Mouse (Mus musculus) neural tube, embryonic 13.5 days (tissue): Measurements from ENCODE around the gene Magi1. TPM values are rescaled to one million over a fixed set of nuclear protein-coding genes. Genes with fewer than 3 reads are reported as not detected.
A peak's percentile ranks its signal among the peaks of the same experiment; 100 is the strongest.

Source experiments
- ATAC-seq: fragments of 200-750 bp; cut with Nextera tagmentation; 2 replicates; pipeline ENCODE4 v1.8.0; 2017; ENCODE audit warnings: low read depth, mild to moderate bottlenecking, moderate TSS enrichment, moderate library complexity
- H3K27ac ChIP-seq: fragments of 300-500 bp; sonication (generic); replicated peaks from 2 replicates; pipeline ENCODE4 v1.5.1; 2015; ENCODE audit warnings: moderate library complexity, mild to moderate bottlenecking, inconsistent platforms
- H3K27me3 ChIP-seq: fragments of 300-500 bp; sonication (generic); 2 replicates; pipeline ENCODE4 v1.6.1; 2015; ENCODE audit warnings: mild to moderate bottlenecking, inconsistent platforms
- H3K36me3 ChIP-seq: fragments of 300-500 bp; sonication (generic); 2 replicates; pipeline ENCODE4 v1.6.1; 2015; ENCODE audit warnings: mild to moderate bottlenecking, inconsistent platforms
- H3K4me1 ChIP-seq: fragments of 300-500 bp; sonication (generic); replicated peaks from 2 replicates; pipeline ENCODE4 v1.6.1; 2015; ENCODE audit warnings: inconsistent platforms
- H3K4me2 ChIP-seq: fragments of 300-500 bp; sonication (generic); 2 replicates; pipeline ENCODE4 v1.6.1; 2015; ENCODE audit warnings: inconsistent platforms, mild to moderate bottlenecking, moderate library complexity
- H3K4me3 ChIP-seq: fragments of 300-500 bp; sonication (generic); 2 replicates; pipeline ENCODE4 v1.5.1; 2015; ENCODE audit warnings: mild to moderate bottlenecking, inconsistent platforms
- H3K9ac ChIP-seq: fragments of 300-500 bp; sonication (generic); 2 replicates; pipeline ENCODE4 v1.6.1; 2015; ENCODE audit warnings: moderate library complexity, mild to moderate bottlenecking, inconsistent platforms
- H3K9me3 ChIP-seq: fragments of 300-500 bp; sonication (generic); 2 replicates; pipeline ENCODE4 v1.6.1; 2016; ENCODE audit warnings: inconsistent platforms
- WGBS: fragments of 180-500 bp; shearing (Covaris S2); methylation state at CpG from one replicate; pipeline ENCODE4 v1.1.7; 2015; 5-methylcytosine and 5-hydroxymethylcytosine counted together
- polyA plus RNA-seq: library from polyadenylated mRNA; unstranded; fragments of >200 nt; fragmentation: Nextera tagmentation; extraction: Ambion mirVana; gene quantifications from 2 replicates; pipeline ENCODE4 v1.2.1, GENCODE M21; 2015

Gene Magi1
- polyA plus RNA-seq, 1 experiment from 2014 or later: 20.9 TPM

GRCm38 (mm10) chr6:94282301-94283241, 1.1 kb downstream of the Magi1 start:
- Histone ChIP-seq H3K4me2 (peak overlapping the region; percentile 97), H3K4me3 (peak overlapping the region; percentile 75), H3K27me3 (peaks cover 12% of the 10 kb centered on the region), H3K36me3 (no peaks in the 10 kb centered on the region), H3K4me1 (peaks cover 32% of the 10 kb centered on the region), H3K9ac (peak overlapping the region; percentile 79), H3K27ac (peak overlapping the region; percentile 92), H3K9me3 (no peaks in the 10 kb centered on the region)
- under 1% methylated on average over 54 of the region's 55 CpGs for WGBS
- peak; percentile 10 for ATAC-seq

GRCm38 (mm10) chr6:94281606-94282280, 2.0 kb downstream of the Magi1 start:
- H3K36me3 ChIP-seq: no peaks in the 10 kb centered on the region
- no peak overlapping the region for H3K27ac ChIP-seq
- peak overlapping the region; percentile 75 for H3K4me3 ChIP-seq
- H3K9ac ChIP-seq: peak overlapping the region; percentile 79
- H3K27me3 ChIP-seq: peaks cover 12% of the 10 kb centered on the region
- WGBS: 7% methylated on average over 17 of the region's 17 CpGs
- no peaks in the 10 kb centered on the region for H3K9me3 ChIP-seq
- H3K4me2 ChIP-seq: peak overlapping the region; percentile 97
- H3K4me1 ChIP-seq: peaks cover 32% of the 10 kb centered on the region
- ATAC-seq: no peak

GRCm38 (mm10) chr6:94273941-94274340, 9.8 kb downstream of the Magi1 start:
- no peak for ATAC-seq
- H3K36me3 ChIP-seq: no peaks in the 10 kb centered on the region

GRCm38 (mm10) chr6:94270001-94270400, 13.7 kb downstream of the Magi1 start:
- Histone ChIP-seq H3K9me3 (no peaks in the 10 kb centered on the region), H3K36me3 (no peaks in the 10 kb centered on the region), H3K4me1 (peaks cover 4% of the 10 kb centered on the region; the same call in 1 of the 2 replicates), H3K27me3 (no peaks in the 10 kb centered on the region), H3K9ac (no peak overlapping the region), H3K27ac (no peak overlapping the region), H3K4me3 (no peak overlapping the region), H3K4me2 (no peak overlapping the region)
- 87% methylated on average over 5 of the region's 5 CpGs for WGBS
- ATAC-seq: no peak

More at GRCm38 (mm10) chr6:94273941-94274340, 9.8 kb downstream of the Magi1 start:
- Histone ChIP-seq H3K9ac (no peak overlapping the region), H3K4me2 (no peak overlapping the region), H3K4me1 (no peaks in the 10 kb centered on the region; the same call in 1 of the 2 replicates), H3K4me3 (no peak overlapping the region), H3K27me3 (no peaks in the 10 kb centered on the region), H3K9me3 (no peaks in the 10 kb centered on the region), H3K27ac (no peak overlapping the region)
- 96% methylated on average over 3 of the region's 3 CpGs for WGBS

GRCm38 (mm10) chr6:94269174-94269573, 14.5 kb downstream of the Magi1 start:
- Histone ChIP-seq H3K4me3 (no peak overlapping the region), H3K27me3 (no peaks in the 10 kb centered on the region), H3K36me3 (no peaks in the 10 kb centered on the region), H3K27ac (no peak overlapping the region), H3K9me3 (no peaks in the 10 kb centered on the region), H3K4me1 (peaks cover 4% of the 10 kb centered on the region; the same call in 1 of the 2 replicates), H3K4me2 (no peak overlapping the region), H3K9ac (no peak overlapping the region)
- 94% methylated on average over 4 of the region's 4 CpGs for WGBS
- no peak for ATAC-seq

- no peaks in the 10 kb centered on the region for H3K36me3 ChIP-seq
- no peak overlapping the region for H3K27ac ChIP-seq
- no peak overlapping the region for H3K9ac ChIP-seq
- no peaks in the 10 kb centered on the region for H3K27me3 ChIP-seq
- no peak for ATAC-seq
- WGBS: 62% methylated on average over 3 of the region's 3 CpGs
- H3K9me3 ChIP-seq: no peaks in the 10 kb centered on the region
- H3K4me2 ChIP-seq: no peak overlapping the region
- H3K4me1 ChIP-seq: 0 out of 2 replicates have a peak, but pooled peaks cover 4% of the 10 kb centered on the region
- H3K4me3 ChIP-seq: no peak overlapping the region
Observed at GRCm38 (mm10) chr6:94265244-94265935, 18.3 kb downstream of the Magi1 start.

GRCm38 (mm10) chr6:94264183-94264941, 19.4 kb downstream of the Magi1 start:
- H3K27me3 ChIP-seq: no peaks in the 10 kb centered on the region
- no peak overlapping the region for H3K4me2 ChIP-seq
- no peaks in the 10 kb centered on the region for H3K36me3 ChIP-seq
- no peak overlapping the region for H3K27ac ChIP-seq
- 0 out of 2 replicates have a peak, but pooled peaks cover 4% of the 10 kb centered on the region for H3K4me1 ChIP-seq
- no peak overlapping the region for H3K9ac ChIP-seq
- no peak overlapping the region for H3K4me3 ChIP-seq
- 84% methylated on average over 7 of the region's 7 CpGs for WGBS
- no peaks in the 10 kb centered on the region for H3K9me3 ChIP-seq
- ATAC-seq: no peak

GRCm38 (mm10) chr6:94260831-94261230, 22.9 kb downstream of the Magi1 start:
- H3K27ac ChIP-seq: no peak overlapping the region
- no peak overlapping the region for H3K9ac ChIP-seq
- H3K4me1 ChIP-seq: peaks cover 10% of the 10 kb centered on the region
- no peaks in the 10 kb centered on the region for H3K36me3 ChIP-seq
- H3K27me3 ChIP-seq: no peaks in the 10 kb centered on the region
- no peak overlapping the region for H3K4me3 ChIP-seq
- 95% methylated on average over 5 of the region's 5 CpGs for WGBS
- no peaks in the 10 kb centered on the region for H3K9me3 ChIP-seq
- no peak for ATAC-seq
- no peak overlapping the region for H3K4me2 ChIP-seq

GRCm38 (mm10) chr6:94259981-94260380, 23.7 kb downstream of the Magi1 start:
- no peaks in the 10 kb centered on the region for H3K36me3 ChIP-seq
- H3K9me3 ChIP-seq: no peaks in the 10 kb centered on the region
- no peak overlapping the region for H3K27ac ChIP-seq
- H3K9ac ChIP-seq: no peak overlapping the region
- WGBS: 94% methylated on average over 2 of the region's 2 CpGs
- no peak overlapping the region for H3K4me3 ChIP-seq
- peaks cover 14% of the 10 kb centered on the region for H3K4me1 ChIP-seq
- H3K4me2 ChIP-seq: no peak overlapping the region
- ATAC-seq: no peak
- no peaks in the 10 kb centered on the region for H3K27me3 ChIP-seq

GRCm38 (mm10) chr6:94257831-94258173, 25.9 kb downstream of the Magi1 start:
- Histone ChIP-seq H3K9ac (no peak overlapping the region), H3K27ac (no peak overlapping the region), H3K36me3 (no peaks in the 10 kb centered on the region), H3K4me2 (no peak overlapping the region), H3K9me3 (no peaks in the 10 kb centered on the region), H3K4me3 (no peak overlapping the region), H3K4me1 (peaks cover 25% of the 10 kb centered on the region), H3K27me3 (no peaks in the 10 kb centered on the region)
- ATAC-seq: no peak
- WGBS: 72% methylated on average over 3 of the region's 3 CpGs

- no peaks in the 10 kb centered on the region for H3K27me3 ChIP-seq
- H3K9ac ChIP-seq: no peak overlapping the region
- no peak overlapping the region for H3K4me3 ChIP-seq
- no peaks in the 10 kb centered on the region for H3K36me3 ChIP-seq
- no peak for ATAC-seq
- WGBS: 50% methylated on average over 12 of the region's 12 CpGs
- peaks cover 25% of the 10 kb centered on the region for H3K4me1 ChIP-seq
- no peak overlapping the region for H3K27ac ChIP-seq
- H3K9me3 ChIP-seq: no peaks in the 10 kb centered on the region
- H3K4me2 ChIP-seq: no peak overlapping the region
Observed at GRCm38 (mm10) chr6:94256982-94257830, 26.5 kb downstream of the Magi1 start.
